Comparison of ENCODE assay signal across 8 mouse cellular contexts in the genomic region with DNA sequence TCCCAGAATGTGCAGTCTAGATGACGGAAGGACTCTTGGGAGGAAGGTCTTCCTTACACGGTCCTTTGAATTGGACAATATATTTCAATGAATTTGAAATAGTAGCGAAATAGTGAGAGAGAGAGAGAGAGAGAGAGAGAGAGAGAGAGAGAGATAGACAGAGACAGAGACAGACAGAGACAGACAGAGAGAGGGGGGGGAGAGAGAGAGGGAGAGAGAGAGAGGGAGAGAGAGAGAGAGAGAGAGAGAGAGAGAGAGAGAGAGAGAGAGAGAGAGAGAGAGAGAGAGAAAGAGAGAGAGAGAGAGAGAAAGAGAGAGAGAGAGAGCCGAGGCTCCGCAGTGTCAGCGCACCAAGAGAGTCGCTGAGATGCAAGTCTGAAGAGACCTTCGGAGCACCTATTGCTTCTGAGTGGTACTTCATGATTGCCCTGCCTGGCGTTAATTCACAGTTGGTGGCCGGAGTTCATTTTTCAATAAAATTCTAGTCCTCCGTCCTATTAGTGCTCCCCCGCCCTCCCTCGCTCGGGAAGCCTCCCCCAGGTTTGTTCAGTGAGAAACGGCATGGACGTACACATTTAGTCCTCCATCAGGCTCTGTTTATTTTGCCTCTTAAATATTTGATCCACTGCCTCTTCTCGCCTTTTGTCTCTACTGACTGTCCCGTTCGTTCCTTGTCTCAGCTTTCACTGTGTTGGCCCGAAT. TPM values are rescaled to one million over a fixed set of nuclear protein-coding genes. Genes with fewer than 3 reads are reported as not detected.
DNase-seq lines count a peak whose midpoint lies in the region; ATAC-seq and TF ChIP-seq lines count a peak whose summit lies in the region.

No protein-coding gene starts in this region.

- peak; percentile 15 for DNase-seq in kidney, postnatal 10 days
- no peak for DNase-seq in kidney, adult 18-20 months
- peak; percentile 46 for DNase-seq in Muller cell, postnatal 12 days (ENCODE audit: inconsistent ontology term)
- DNase-seq in midbrain, postnatal 0 days (ENCODE audit: low spot score): peak; percentile 47
- no peak for DNase-seq in gastrocnemius, postnatal 25 days
- DNase-seq in layer of hippocampus, postnatal 10 days (ENCODE audit: low spot score in 2 of 2): no peak

- H3K4me1 ChIP-seq in embryonic facial prominence, embryonic 12.5 days: peaks cover 4% of the 10 kb centered on the region; the same call in 1 of the 2 replicates
- H3K4me1 ChIP-seq in intestine, embryonic 16.5 days (ENCODE audit: control insufficient read depth, insufficient read depth, low read length): no peaks in the 10 kb centered on the region; the same call in 1 of the 2 replicates
- no peaks in the 10 kb centered on the region for H3K4me1 ChIP-seq in midbrain, postnatal 0 days (ENCODE audit: insufficient read depth, low read length)

- peak overlapping the region; percentile 95 for H3K4me3 ChIP-seq in embryonic facial prominence, embryonic 12.5 days
- peak overlapping the region; percentile 98 for H3K4me3 ChIP-seq in intestine, embryonic 16.5 days (ENCODE audit: low read length)
- H3K4me3 ChIP-seq in midbrain, postnatal 0 days (ENCODE audit: low read depth, low read length): peak overlapping the region; percentile 94

- H3K9me3 ChIP-seq in embryonic facial prominence, embryonic 12.5 days: no peaks in the 10 kb centered on the region
- no peaks in the 10 kb centered on the region for H3K9me3 ChIP-seq in intestine, embryonic 16.5 days (ENCODE audit: control insufficient read depth, low read length)
- no peaks in the 10 kb centered on the region for H3K9me3 ChIP-seq in midbrain, postnatal 0 days (ENCODE audit: low read length)

- peak overlapping the region; percentile 65 for H3K4me2 ChIP-seq in embryonic facial prominence, embryonic 12.5 days (replicated peaks)
- peak overlapping the region; percentile 77 for H3K4me2 ChIP-seq in intestine, embryonic 16.5 days (ENCODE audit: low read depth, low read length)
- H3K4me2 ChIP-seq in midbrain, postnatal 0 days (ENCODE audit: low read depth, low read length, poor library complexity, severe bottlenecking): peak overlapping the region; percentile 59

- peak overlapping the region; percentile 96 for H3K9ac ChIP-seq in embryonic facial prominence, embryonic 12.5 days
- peak overlapping the region; percentile 98 for H3K9ac ChIP-seq in intestine, embryonic 16.5 days (ENCODE audit: low read depth, low read length)
- peak overlapping the region; percentile 98 for H3K9ac ChIP-seq in midbrain, postnatal 0 days (replicated peaks; ENCODE audit: low read length, poor library complexity, severe bottlenecking)

- H3K36me3 ChIP-seq in embryonic facial prominence, embryonic 12.5 days: peaks cover 18% of the 10 kb centered on the region; the same call in 1 of the 2 replicates
- H3K36me3 ChIP-seq in intestine, embryonic 16.5 days (ENCODE audit: control insufficient read depth, insufficient read depth, low read length): peaks cover 5% of the 10 kb centered on the region
- peaks cover 3% of the 10 kb centered on the region for H3K36me3 ChIP-seq in midbrain, postnatal 0 days (ENCODE audit: insufficient read depth, low read length)

- no peak for TF ChIP-seq CTCF in midbrain, postnatal 0 days (IDR thresholded peaks at IDR 0.05)

- H3K27me3 ChIP-seq in embryonic facial prominence, embryonic 12.5 days: no peaks in the 10 kb centered on the region
- no peaks in the 10 kb centered on the region for H3K27me3 ChIP-seq in intestine, embryonic 16.5 days (replicated peaks; ENCODE audit: control insufficient read depth, insufficient read depth, low read length)
- no peaks in the 10 kb centered on the region for H3K27me3 ChIP-seq in midbrain, postnatal 0 days (ENCODE audit: insufficient read depth, low read length)

- H3K27ac ChIP-seq in embryonic facial prominence, embryonic 12.5 days: peak overlapping the region; percentile 90
- peak overlapping the region; percentile 93 for H3K27ac ChIP-seq in intestine, embryonic 16.5 days (ENCODE audit: low read length)
- H3K27ac ChIP-seq in midbrain, postnatal 0 days (ENCODE audit: low read depth, low read length): peak overlapping the region; percentile 92

- no peak for ATAC-seq in embryonic facial prominence, embryonic 12.5 days (ENCODE audit: insufficient number of reproducible peaks, insufficient read depth, low FRiP score, low TSS enrichment)
- ATAC-seq in intestine, embryonic 16.5 days: no peak
- peak; percentile 44; the same call in 1 of the 2 replicates for ATAC-seq in midbrain, postnatal 0 days (ENCODE audit: low FRiP score)

- 35% methylated on average over 20 of the region's 20 CpGs for WGBS in embryonic facial prominence, embryonic 12.5 days
- WGBS in intestine, embryonic 16.5 days: 27% methylated on average over 20 of the region's 20 CpGs
- 37% methylated on average over 20 of the region's 20 CpGs for WGBS in midbrain, postnatal 0 days

RNA-seq across cellular contexts. Expression of gene Zcchc9, which starts 0.5 kb away (rescaled TPM):
- 31.0 and 34.3 TPM in 2 replicates for polyA plus RNA-seq in embryonic facial prominence, embryonic 12.5 days (2016; fragmentation: Nextera tagmentation; extraction: Ambion mirVana)
- 26.2 and 30.1 TPM in 2 replicates for polyA plus RNA-seq in intestine, embryonic 16.5 days (2015; fragmentation: Nextera tagmentation; extraction: Ambion mirVana)
- total RNA-seq in midbrain, postnatal 0 days (2014; rRNA removed): 8.9 and 9.7 TPM in 2 replicates
- polyA plus RNA-seq in midbrain, postnatal 0 days (2015; fragmentation: Nextera tagmentation; extraction: Ambion mirVana): 13.3 and 13.7 TPM in 2 replicates
- 10 to 100 TPM; 11.9 to 13.3 TPM for total RNA-seq in gastrocnemius, postnatal 25 days (2021)
- 10 to 100 TPM; 14.5 to 19.9 TPM for total RNA-seq in layer of hippocampus, postnatal 10 days (2021)

Comparison
In these comparisons a context has a peak if more than half of its experiments do, and no peak if none do; other contexts are left out.
1. DNase-seq: peak in kidney, postnatal 10 days (single experiment), Muller cell, postnatal 12 days (single experiment) and midbrain, postnatal 0 days (single experiment); none in kidney, adult 18-20 months (single experiment), gastrocnemius, postnatal 25 days (single experiment) and layer of hippocampus, postnatal 10 days (0 of 2).
2. Peak in every context shown above with its lines, with median percentiles within 50 percentile points of each other: H3K27ac ChIP-seq, H3K4me2 ChIP-seq, H3K4me3 ChIP-seq and H3K9ac ChIP-seq.